Mouse (Mus musculus) natural killer cell, adult 2 months (primary cell): Measurements from ENCODE around the gene Lpcat2b.

Experiments used
- DNase-seq, 2 experiments: peaks; one replicate each; pipeline ENCODE4 v3.0.0; 2022; ENCODE audit warnings: low spot score in 2 of 2

Gene Lpcat2b

GRCm38 (mm10) chr5:107447977-107448376 is 16.6 kb downstream of the Lpcat2b start:
- DNase-seq: no peak

GRCm38 (mm10) chr5:107448784-107449183 is 17.4 kb downstream of the Lpcat2b start:
- no peak for DNase-seq

- DNase-seq: no peak
Observed at GRCm38 (mm10) chr5:107449620-107450019, 18.3 kb downstream of the Lpcat2b start.

GRCm38 (mm10) chr5:107450299-107450698 is 18.9 kb downstream of the Lpcat2b start:
- no peak for DNase-seq

GRCm38 (mm10) chr5:107462147-107463076 is 31.1 kb downstream of the Lpcat2b start:
- DNase-seq: no peak

GRCm38 (mm10) chr5:107466501-107466900 is 35.2 kb downstream of the Lpcat2b start:
- DNase-seq: no peak

- no peak for DNase-seq
Observed at GRCm38 (mm10) chr5:107467098-107467497, 35.7 kb downstream of the Lpcat2b start.

GRCm38 (mm10) chr5:107470600-107471329 is 39.4 kb downstream of the Lpcat2b start:
- no peak for DNase-seq

- DNase-seq: no peak
Observed at GRCm38 (mm10) chr5:107480194-107480593, 48.8 kb downstream of the Lpcat2b start.
